Mouse (Mus musculus) WW6 (cell line): ENCODE results near the gene Hes5.

Experiments used
- DNase-seq: peaks from one replicate; pipeline ENCODE4 v3.0.0-alpha.2; 2013; ENCODE audit warnings: low read depth, low spot score

Gene Hes5

DNA sequence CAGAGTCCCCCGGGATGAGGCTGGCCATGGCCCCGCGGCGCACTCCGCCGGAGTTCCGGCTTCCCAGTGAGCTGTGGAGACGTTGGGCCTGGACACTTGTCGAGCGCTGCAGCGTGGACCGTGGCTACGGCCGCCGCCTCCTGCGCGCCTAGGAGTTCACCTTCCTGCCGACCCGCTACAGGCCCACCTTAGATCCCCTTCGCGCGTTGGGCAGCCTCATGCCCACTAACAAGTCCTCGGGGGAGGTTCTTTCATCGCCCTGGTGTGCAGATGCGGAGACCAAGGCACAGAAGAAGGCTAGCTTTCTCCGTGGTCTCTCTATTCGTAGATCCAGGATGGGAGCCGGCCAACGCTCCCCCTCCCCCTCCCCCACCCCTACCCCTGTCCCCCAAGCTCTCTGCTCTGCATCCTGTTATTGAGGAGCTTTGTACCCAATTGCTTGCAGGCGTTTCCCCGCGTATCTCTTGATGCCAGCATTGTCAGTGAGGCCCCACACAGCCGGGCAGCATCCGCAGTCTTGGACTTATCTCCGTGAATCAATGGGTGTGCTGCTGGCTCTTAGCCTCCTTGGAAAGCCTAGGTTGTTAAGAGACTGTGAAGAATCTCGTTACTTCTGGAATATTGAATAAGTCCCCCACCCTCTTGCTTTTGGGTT, 4.0 kb downstream of the Hes5 start:
- DNase-seq: no peak

- DNase-seq: no peak
Measured at GRCm38 (mm10) chr4:154965856-154966255, 5.1 kb downstream of the Hes5 start.

DNA sequence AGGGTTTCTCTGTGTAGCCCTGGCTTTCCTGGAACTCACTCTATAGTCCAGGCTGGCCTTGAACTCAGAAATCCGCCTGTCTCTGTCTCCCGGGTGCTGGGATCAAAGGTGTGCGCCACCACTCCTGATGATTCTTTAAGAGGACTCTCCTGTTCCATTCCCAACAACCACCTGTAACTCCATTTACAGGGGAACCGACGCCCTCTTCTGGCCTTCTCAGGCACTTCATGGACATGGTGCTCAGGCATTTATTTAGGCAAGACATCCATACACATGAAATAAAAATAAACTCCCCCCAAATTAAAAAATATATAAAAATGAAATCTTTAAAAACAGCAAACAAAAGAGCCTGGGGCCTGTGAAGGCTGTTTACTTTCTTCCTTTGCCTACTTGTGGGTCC, 6.5 kb downstream of the Hes5 start:
- no peak for DNase-seq

GRCm38 (mm10) chr4:154972546-154972945, 11.8 kb downstream of the Hes5 start:
- no peak for DNase-seq

- DNase-seq: no peak
Measured at GRCm38 (mm10) chr4:154974163-154974611, 13.5 kb downstream of the Hes5 start.

DNA sequence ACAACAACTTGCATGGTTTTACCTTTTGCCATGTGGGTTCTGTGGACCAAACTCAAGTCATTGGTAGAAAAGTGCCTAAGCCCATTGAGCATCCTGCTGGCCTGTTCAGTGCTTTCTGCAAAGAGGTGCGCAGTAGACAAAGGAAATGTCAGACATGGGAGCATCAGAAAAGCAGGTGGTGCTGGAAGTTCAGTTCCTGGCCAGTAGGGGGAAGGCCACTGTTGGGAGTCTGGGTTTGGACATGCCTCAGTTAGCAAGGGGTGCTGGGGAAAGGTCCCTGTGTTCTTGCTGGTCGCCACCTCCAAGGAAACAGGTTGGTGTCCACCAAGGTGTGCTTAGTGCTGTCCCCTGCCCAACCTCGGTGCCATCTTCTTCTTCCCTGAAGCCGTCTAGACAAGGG, 19.4 kb downstream of the Hes5 start:
- no peak for DNase-seq

DNA sequence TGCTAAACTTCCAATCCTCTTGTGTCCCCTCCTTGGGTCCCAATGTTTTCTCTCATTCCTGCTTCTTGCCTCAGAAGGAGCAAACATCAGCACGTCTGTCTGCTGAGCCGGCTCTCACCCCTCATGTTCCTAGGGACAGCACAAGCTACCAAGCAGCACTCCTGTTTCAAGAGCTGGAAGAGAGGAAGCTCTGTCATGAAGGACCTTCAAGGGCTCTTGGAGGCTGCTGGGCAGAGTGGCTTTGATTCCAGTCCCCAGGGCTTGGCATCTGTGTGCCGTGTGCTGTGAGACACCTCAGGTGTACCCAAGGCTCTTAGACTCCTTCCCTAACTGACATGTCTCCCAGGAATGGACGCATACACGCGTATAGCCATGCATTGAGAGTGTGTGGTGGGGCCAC, 20.4 kb downstream of the Hes5 start:
- DNase-seq: no peak

- no peak for DNase-seq
Measured at GRCm38 (mm10) chr4:154981530-154981929, 20.8 kb downstream of the Hes5 start.

- DNase-seq: no peak
Measured at GRCm38 (mm10) chr4:154982247-154983120, 21.8 kb downstream of the Hes5 start.

DNA sequence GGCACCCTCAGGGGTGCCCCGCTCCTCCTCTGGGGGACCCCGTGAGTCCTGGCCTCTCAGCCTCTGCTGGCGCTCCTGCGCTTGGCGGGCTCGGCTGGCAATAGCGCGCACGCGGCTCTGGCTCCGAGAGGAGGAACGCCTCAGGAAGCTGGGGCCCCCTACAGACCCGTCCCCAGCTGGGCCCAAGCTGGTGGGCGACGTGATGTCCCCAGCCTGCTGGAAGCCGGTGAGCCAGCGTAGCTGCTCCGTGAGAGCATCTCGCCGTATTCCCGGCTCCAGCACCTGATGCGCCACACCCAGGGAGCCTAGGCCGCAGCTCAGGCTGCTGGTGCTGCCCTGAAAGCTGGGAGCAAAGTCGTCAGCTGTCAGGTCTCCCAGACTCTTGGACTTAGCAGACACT, 23.0 kb downstream of the Hes5 start:
- DNase-seq: no peak

DNA sequence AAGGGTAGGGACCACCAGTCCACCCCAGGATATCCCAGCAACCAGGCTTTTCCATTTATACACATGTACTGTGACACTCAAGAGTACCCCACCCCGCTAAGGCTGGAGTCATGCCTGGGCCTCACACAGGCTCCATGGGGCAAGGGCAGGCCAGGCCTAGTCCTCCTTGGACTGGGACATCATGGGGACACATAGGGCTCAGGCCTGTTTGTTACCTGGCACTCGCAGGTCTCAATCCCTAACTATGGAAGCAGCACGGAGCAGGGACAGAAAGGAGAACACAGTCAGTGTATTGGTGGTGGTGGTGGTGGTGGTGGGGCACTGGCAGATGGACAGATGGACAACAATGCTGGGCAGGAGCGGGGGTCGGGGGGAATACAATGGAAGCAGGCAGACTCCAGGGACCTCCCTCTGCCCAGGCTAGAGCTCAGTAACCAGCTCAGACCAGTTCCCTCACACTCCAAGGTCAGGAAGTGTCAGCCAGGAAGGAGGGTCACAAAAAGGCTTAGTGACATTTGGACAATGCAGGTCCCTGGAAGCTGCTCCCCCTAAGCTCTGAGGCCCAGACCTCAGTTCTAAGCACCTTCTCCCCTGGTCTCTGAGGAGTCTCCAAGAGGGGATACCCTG, 24.5 kb downstream of the Hes5 start:
- DNase-seq: no peak

- DNase-seq: no peak
Measured at GRCm38 (mm10) chr4:154986096-154986495, 25.4 kb downstream of the Hes5 start.

DNA sequence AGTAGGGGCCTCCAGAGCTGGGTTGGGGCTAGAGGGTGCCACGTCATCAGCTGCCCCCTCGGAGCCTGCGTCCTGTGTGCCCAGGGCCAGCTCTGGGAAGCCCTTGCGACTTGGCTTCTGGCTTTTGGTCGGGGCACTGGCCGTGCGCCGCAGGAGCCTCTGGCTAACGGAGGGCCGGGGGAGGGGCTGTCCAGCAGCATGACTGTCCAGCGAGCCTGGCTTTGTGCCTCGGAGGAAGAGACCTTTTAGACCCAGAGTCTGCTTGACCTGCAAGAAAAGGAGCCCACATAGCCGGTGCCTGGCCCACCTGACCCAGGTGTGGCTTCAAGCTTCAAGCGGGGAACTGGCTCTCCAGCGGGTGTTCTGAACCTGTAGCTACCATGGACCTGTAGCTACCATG, 26.0 kb downstream of the Hes5 start:
- DNase-seq: no peak

GRCm38 (mm10) chr4:154994876-154995275, 34.2 kb downstream of the Hes5 start:
- DNase-seq: no peak

DNA sequence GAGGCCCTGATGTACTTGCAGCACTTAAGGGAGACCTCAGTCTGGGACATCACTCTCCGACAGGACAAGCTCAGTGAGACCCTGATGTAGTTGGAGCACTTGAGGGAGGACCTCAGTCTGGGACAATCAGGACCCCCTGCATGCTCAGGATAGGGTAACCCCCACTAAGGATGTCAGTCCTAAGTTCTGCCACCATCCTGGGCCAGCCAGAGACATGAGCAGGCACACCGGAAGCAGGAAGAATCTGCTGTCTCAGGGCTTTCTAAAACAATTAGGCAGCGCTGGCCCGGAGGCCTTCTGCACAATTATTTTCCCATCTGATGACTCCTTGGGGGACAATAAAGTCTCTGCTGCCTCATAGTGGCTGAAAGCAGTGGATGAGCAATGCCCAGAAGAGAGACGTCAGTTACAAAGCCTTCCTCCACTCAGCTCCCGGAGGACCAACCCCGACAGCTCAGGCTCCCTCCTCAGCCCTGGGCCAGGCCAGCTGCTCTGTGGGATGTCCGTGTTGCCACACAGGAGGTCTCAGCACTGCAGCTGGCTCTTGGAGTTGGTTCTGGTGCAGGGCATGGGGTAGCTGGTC, 35.9 kb downstream of the Hes5 start:
- DNase-seq: no peak

GRCm38 (mm10) chr4:154999379-154999778, 38.7 kb downstream of the Hes5 start:
- no peak for DNase-seq

DNA sequence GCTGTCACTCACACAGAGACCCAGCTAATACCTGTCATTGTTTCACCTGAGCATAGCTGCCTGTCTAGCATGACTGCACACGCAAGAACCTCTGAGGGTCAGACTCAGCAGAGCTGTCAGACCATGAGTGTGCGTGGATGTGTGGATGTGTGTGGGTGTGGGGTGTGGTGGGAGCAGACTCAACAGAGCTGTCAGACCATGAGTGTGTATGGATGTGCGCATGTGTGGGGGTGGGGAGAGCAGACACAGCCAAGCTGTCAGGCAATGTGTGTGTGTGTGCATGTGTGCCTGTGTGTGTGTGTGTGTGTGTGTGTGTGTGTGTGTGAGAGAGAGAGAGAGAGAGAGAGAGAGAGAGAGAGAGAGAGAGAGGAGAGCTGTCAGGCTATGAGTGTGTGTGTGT, 44.6 kb downstream of the Hes5 start:
- no peak for DNase-seq

GRCm38 (mm10) chr4:155006296-155006695, 45.6 kb downstream of the Hes5 start:
- no peak for DNase-seq

GRCm38 (mm10) chr4:155007641-155008040, 46.9 kb downstream of the Hes5 start:
- no peak for DNase-seq

- no peak for DNase-seq
Measured at GRCm38 (mm10) chr4:155008075-155008474, 47.4 kb downstream of the Hes5 start.

- DNase-seq: no peak
Measured at GRCm38 (mm10) chr4:155009216-155009615, 48.5 kb downstream of the Hes5 start.

DNA sequence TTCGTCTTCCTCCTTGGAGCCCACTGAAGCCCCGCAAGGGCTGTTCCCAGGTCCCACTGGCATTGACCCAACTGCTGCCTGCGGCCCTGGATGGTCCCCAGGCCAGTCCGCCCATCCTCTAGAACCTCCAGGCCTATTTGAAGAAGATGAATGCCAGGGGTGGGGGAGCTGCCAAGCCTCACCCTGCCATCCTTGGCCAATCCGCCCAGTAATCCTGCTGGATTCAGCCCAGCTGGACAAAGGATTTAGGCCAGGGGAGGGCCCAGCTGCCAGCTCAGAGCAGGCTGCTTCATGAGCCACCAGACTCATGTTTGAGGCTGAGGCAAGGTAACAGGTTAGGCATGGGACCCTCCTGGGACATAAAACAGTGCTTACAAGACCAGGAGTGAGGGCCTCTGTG, 50.1 kb downstream of the Hes5 start:
- DNase-seq: no peak
